Mouse (Mus musculus): ENCODE data around the gene Vash1. TPM values are rescaled to one million over a fixed set of nuclear protein-coding genes. Genes with fewer than 3 reads are reported as not detected.

The Vash1 gene
- polyA plus RNA-seq, 1 experiment from 2014 or later = 3.4 TPM

GRCm38 (mm10) chr12:86699965-86700926 lies 21.7 kb downstream of the Vash1 start:
- ATAC-seq (ENCODE audit: low FRiP score, low TSS enrichment) (no peak), DNase-seq (ENCODE audit: low spot score) (no peak)
- Histone ChIP-seq H3K4me2 (replicated peaks; ENCODE audit: low read depth) (no peak overlapping the region), H3K4me3 (ENCODE audit: low read depth, low read length) (no peak overlapping the region), H3K36me3 (ENCODE audit: control insufficient read depth, insufficient read depth, low read length) (no peaks in the 10 kb centered on the region), H3K27ac (replicated peaks) (no peak overlapping the region), H3K27me3 (ENCODE audit: control insufficient read depth, insufficient read depth, low read length) (no peaks in the 10 kb centered on the region), H3K9me3 (ENCODE audit: control insufficient read depth, low read length) (no peaks in the 10 kb centered on the region), H3K9ac (ENCODE audit: low read length) (no peak overlapping the region), H3K4me1 (replicated peaks; ENCODE audit: control insufficient read depth, insufficient read depth) (no peaks in the 10 kb centered on the region)
- TF ChIP-seq EP300 (optimal IDR thresholded peaks at IDR 0.05) (no peak), CTCF (IDR thresholded peaks at IDR 0.05; ENCODE audit: low read depth) (no peak)
- WGBS = 40% methylated on average over 19 of the region's 19 CpGs

- ATAC-seq (ENCODE audit: low FRiP score, low TSS enrichment) (no peak), DNase-seq (ENCODE audit: low spot score) (no peak)
- Histone ChIP-seq H3K27ac (replicated peaks) (no peak overlapping the region), H3K9ac (ENCODE audit: low read length) (no peak overlapping the region), H3K4me3 (ENCODE audit: low read depth, low read length) (no peak overlapping the region), H3K4me1 (replicated peaks; ENCODE audit: control insufficient read depth, insufficient read depth) (no peaks in the 10 kb centered on the region), H3K4me2 (replicated peaks; ENCODE audit: low read depth) (no peak overlapping the region), H3K36me3 (ENCODE audit: control insufficient read depth, insufficient read depth, low read length) (no peaks in the 10 kb centered on the region), H3K27me3 (ENCODE audit: control insufficient read depth, insufficient read depth, low read length) (no peaks in the 10 kb centered on the region), H3K9me3 (ENCODE audit: control insufficient read depth, low read length) (no peaks in the 10 kb centered on the region)
- TF ChIP-seq EP300 (optimal IDR thresholded peaks at IDR 0.05) (no peak), CTCF (IDR thresholded peaks at IDR 0.05; ENCODE audit: low read depth) (no peak)
- WGBS = 68% methylated on average over 4 of the region's 4 CpGs
These were observed 22.4 kb downstream of the Vash1 start for GRCm38 (mm10) chr12:86700927-86701310.

- no peak for TF ChIP-seq CTCF (IDR thresholded peaks at IDR 0.05; ENCODE audit: low read depth)
- TF ChIP-seq EP300 (optimal IDR thresholded peaks at IDR 0.05) = no peak
- DNase-seq (ENCODE audit: low spot score) (no peak), ATAC-seq (ENCODE audit: low FRiP score, low TSS enrichment) (no peak)
- Histone ChIP-seq H3K4me2 (replicated peaks; ENCODE audit: low read depth) (no peak overlapping the region), H3K9me3 (ENCODE audit: control insufficient read depth, low read length) (no peaks in the 10 kb centered on the region), H3K36me3 (ENCODE audit: control insufficient read depth, insufficient read depth, low read length) (no peaks in the 10 kb centered on the region), H3K27me3 (ENCODE audit: control insufficient read depth, insufficient read depth, low read length) (no peaks in the 10 kb centered on the region), H3K27ac (replicated peaks) (no peak overlapping the region), H3K9ac (ENCODE audit: low read length) (no peak overlapping the region), H3K4me1 (replicated peaks; ENCODE audit: control insufficient read depth, insufficient read depth) (no peaks in the 10 kb centered on the region), H3K4me3 (ENCODE audit: low read depth, low read length) (no peak overlapping the region)
- 89% methylated on average over 4 of the region's 4 CpGs for WGBS
These were observed 23.0 kb downstream of the Vash1 start for GRCm38 (mm10) chr12:86701491-86701890.

- H3K9ac ChIP-seq (ENCODE audit: low read length) = no peak overlapping the region
- H3K4me3 ChIP-seq (ENCODE audit: low read depth, low read length) = no peak overlapping the region
- H3K9me3 ChIP-seq (ENCODE audit: control insufficient read depth, low read length) = no peaks in the 10 kb centered on the region
- no peak for DNase-seq (ENCODE audit: low spot score)
- H3K27me3 ChIP-seq (ENCODE audit: control insufficient read depth, insufficient read depth, low read length) = no peaks in the 10 kb centered on the region
- H3K27ac ChIP-seq (replicated peaks) = no peak overlapping the region
- no peaks in the 10 kb centered on the region for H3K4me1 ChIP-seq (replicated peaks; ENCODE audit: control insufficient read depth, insufficient read depth)
- H3K4me2 ChIP-seq (replicated peaks; ENCODE audit: low read depth) = no peak overlapping the region
- 86% methylated on average over 3 of the region's 3 CpGs for WGBS
- no peaks in the 10 kb centered on the region for H3K36me3 ChIP-seq (ENCODE audit: control insufficient read depth, insufficient read depth, low read length)
- no peak for TF ChIP-seq CTCF (IDR thresholded peaks at IDR 0.05; ENCODE audit: low read depth)
- TF ChIP-seq EP300 (optimal IDR thresholded peaks at IDR 0.05) = no peak
- no peak for ATAC-seq (ENCODE audit: low FRiP score, low TSS enrichment)
These were observed 24.2 kb downstream of the Vash1 start for GRCm38 (mm10) chr12:86702690-86703089.

DNA sequence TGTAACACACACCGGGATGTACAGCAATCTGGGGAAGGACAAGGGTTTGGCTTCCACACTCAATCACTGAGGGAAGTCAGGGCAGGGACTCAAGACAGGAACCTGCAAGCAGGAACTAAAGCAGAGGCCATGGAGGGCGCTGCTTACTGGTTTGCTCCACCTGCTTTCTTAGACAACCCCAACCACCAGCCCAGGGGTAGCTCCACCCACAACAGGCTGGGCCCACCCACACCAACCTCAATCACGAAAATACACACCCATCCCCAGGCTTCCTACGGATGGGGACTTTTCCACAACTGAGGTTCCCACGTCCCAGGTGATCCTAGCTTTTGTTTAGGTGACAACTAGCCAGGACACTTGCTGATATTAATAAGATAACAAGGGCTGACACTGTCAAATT lies 27.3 kb downstream of the Vash1 start:
- ATAC-seq (ENCODE audit: low FRiP score, low TSS enrichment) (no peak), DNase-seq (ENCODE audit: low spot score) (no peak)
- TF ChIP-seq CTCF (IDR thresholded peaks at IDR 0.05; ENCODE audit: low read depth) (no peak), EP300 (optimal IDR thresholded peaks at IDR 0.05) (no peak)
- no peaks in the 10 kb centered on the region for H3K9me3 ChIP-seq (ENCODE audit: control insufficient read depth, low read length)
- H3K4me2 ChIP-seq (replicated peaks; ENCODE audit: low read depth) = no peak overlapping the region
- no peak overlapping the region for H3K4me3 ChIP-seq (ENCODE audit: low read depth, low read length)
- H3K36me3 ChIP-seq (ENCODE audit: control insufficient read depth, insufficient read depth, low read length) = no peaks in the 10 kb centered on the region
- WGBS = 79% methylated on average over 5 of the region's 5 CpGs
- H3K9ac ChIP-seq (ENCODE audit: low read length) = no peak overlapping the region
- no peaks in the 10 kb centered on the region for H3K27me3 ChIP-seq (ENCODE audit: control insufficient read depth, insufficient read depth, low read length)
- H3K27ac ChIP-seq (replicated peaks) = no peak overlapping the region
- H3K4me1 ChIP-seq (replicated peaks; ENCODE audit: control insufficient read depth, insufficient read depth) = no peaks in the 10 kb centered on the region

GRCm38 (mm10) chr12:86714026-86714425 lies 35.5 kb downstream of the Vash1 start:
- H3K36me3 ChIP-seq (ENCODE audit: control insufficient read depth, insufficient read depth, low read length) = no peaks in the 10 kb centered on the region; the same call in 1 of the 2 replicates
- H3K4me2 ChIP-seq (replicated peaks; ENCODE audit: low read depth) = no peak overlapping the region
- H3K27ac ChIP-seq (replicated peaks) = no peak overlapping the region
- H3K9ac ChIP-seq (ENCODE audit: low read length) = no peak overlapping the region
- no peak for DNase-seq (ENCODE audit: low spot score)
- H3K9me3 ChIP-seq (ENCODE audit: control insufficient read depth, low read length) = no peaks in the 10 kb centered on the region
- H3K27me3 ChIP-seq (ENCODE audit: control insufficient read depth, insufficient read depth, low read length) = no peaks in the 10 kb centered on the region
- no peak overlapping the region for H3K4me3 ChIP-seq (ENCODE audit: low read depth, low read length)
- ATAC-seq (ENCODE audit: low FRiP score, low TSS enrichment) = no peak
- no peak for TF ChIP-seq EP300 (optimal IDR thresholded peaks at IDR 0.05)
- peak; percentile 52 for TF ChIP-seq CTCF (IDR thresholded peaks at IDR 0.05; ENCODE audit: low read depth)
- WGBS = 65% methylated on average over 5 of the region's 5 CpGs
- H3K4me1 ChIP-seq (replicated peaks; ENCODE audit: control insufficient read depth, insufficient read depth) = no peaks in the 10 kb centered on the region
